14 mouse cellular contexts compared by ENCODE assay signal in genomic region chr5:139581308-139581868, GRCm38 (mm10). TPM values are rescaled to one million over a fixed set of nuclear protein-coding genes. Genes with fewer than 3 reads are reported as not detected.
DNase-seq lines count a peak whose midpoint lies in the region; ATAC-seq lines count a peak whose summit lies in the region.
"Had no signal": no experiment of that assay in that cellular context is flagged by ENCODE, and none has a peak within 500 bp of the region (broad histone marks: within the 10 kb centered on the region; RNA-seq: fewer than 3 reads in every experiment).

No protein-coding gene starts in this region.

- no peak overlapping the region for H3K4me3 ChIP-seq in forebrain, embryonic 12.5 days (replicated peaks)
- H3K4me3 ChIP-seq: heart, adult 2 months; left cerebral cortex, adult 2 months; liver, embryonic 12.5 days; megakaryocyte, embryonic 14.5 days had no signal

- peaks cover 40% of the 10 kb centered on the region for H3K4me1 ChIP-seq in forebrain, embryonic 12.5 days
- H3K4me1 ChIP-seq: liver, embryonic 12.5 days had no signal

- 1% methylated on average over 10 of the region's 10 CpGs for WGBS in forebrain, embryonic 12.5 days

- peaks cover 7% of the 10 kb centered on the region; the same call in 1 of the 2 replicates for H3K9me3 ChIP-seq in forebrain, embryonic 12.5 days
- H3K9me3 ChIP-seq: liver, embryonic 12.5 days had no signal

- H3K4me2 ChIP-seq in forebrain, embryonic 12.5 days, result peak overlapping the region; percentile 29
- H3K4me2 ChIP-seq: liver, embryonic 12.5 days had no signal

- peaks cover 88% of the 10 kb centered on the region for H3K27me3 ChIP-seq in forebrain, embryonic 12.5 days

- DNase-seq in left cerebral cortex, postnatal 4 days, result peak; percentile 61
- DNase-seq in left cerebral cortex, adult 8-10 months (ENCODE audit: low spot score in 2 of 2), result no peak
- peak; percentile 49 for DNase-seq in mesoderm, embryonic 11.5 days (ENCODE audit: low read depth, low spot score)
- DNase-seq in retina, embryonic 14.5 days (ENCODE audit: low spot score), result peak; percentile 50
- no peak for DNase-seq in heart, postnatal 25 days (ENCODE audit: low spot score)
- DNase-seq in embryo, embryonic 10.5 days (ENCODE audit: low spot score), result no peak
- no peak for DNase-seq in T-cell, adult 2 months (ENCODE audit: low spot score)
- DNase-seq: cerebellum, postnatal 36 days; heart, adult 2 months; kidney, adult 2 months had no signal

- intact Hi-C loops in left cerebral cortex, postnatal 4 days (cut with DNase I), result no loop called here
- intact Hi-C loops in heart, postnatal 25 days (cut with DNase I), result no loop called here

- ATAC-seq in forebrain, embryonic 12.5 days (ENCODE audit: low FRiP score), result peak; percentile 58
- ATAC-seq: liver, embryonic 12.5 days had no signal

- no peak overlapping the region for H3K9ac ChIP-seq in forebrain, embryonic 12.5 days
- H3K9ac ChIP-seq: liver, embryonic 12.5 days had no signal

- peak overlapping the region; percentile 27; the same call in 1 of the 2 replicates for H3K27ac ChIP-seq in forebrain, embryonic 12.5 days
- H3K27ac ChIP-seq: heart, adult 2 months; left cerebral cortex, adult 2 months; liver, embryonic 12.5 days had no signal

- no peaks in the 10 kb centered on the region for H3K36me3 ChIP-seq in forebrain, embryonic 12.5 days (replicated peaks)
- H3K36me3 ChIP-seq: liver, embryonic 12.5 days had no signal

RNA-seq across cellular contexts. Expression of gene Uncx, which starts 38.1 kb away (rescaled TPM):
- total RNA-seq in left cerebral cortex, postnatal 4 days (2021), result under 1 TPM in 1 of 2 experiments, not detected in 1; 0.64 TPM
- total RNA-seq in left cerebral cortex, adult 8-10 months (2022), result under 1 TPM in 3 of 4 experiments, not detected in 1; 0.14 to 0.74 (median 0.14) TPM
- polyA plus RNA-seq in forebrain, embryonic 12.5 days (2016; fragmentation: Nextera tagmentation; extraction: Ambion mirVana), result 32.5 and 37.0 TPM in 2 replicates
- not detected for total RNA-seq in heart, postnatal 25 days (2021)
- total RNA-seq: heart, adult 2 months had no signal
- polyA plus RNA-seq: heart, adult 2 months; liver, embryonic 12.5 days had no signal

Comparison
In these comparisons a context has a peak if more than half of its experiments do, and no peak if none do; other contexts are left out.
1. DNase-seq: peak in left cerebral cortex, postnatal 4 days (single experiment), mesoderm, embryonic 11.5 days (single experiment) and retina, embryonic 14.5 days (single experiment); none in left cerebral cortex, adult 8-10 months (0 of 2), heart, postnatal 25 days (single experiment), embryo, embryonic 10.5 days (single experiment) and T-cell, adult 2 months (single experiment).